Mouse (Mus musculus): Measurements from ENCODE around the gene Rab8b. TPM values are rescaled to one million over a fixed set of nuclear protein-coding genes. Genes with fewer than 3 reads are reported as not detected.
"Not testable (repeated sequence)": the region's sequence is repeated elsewhere in the genome, so short reads cannot be mapped to it uniquely, and the experiment has no call there.

Gene Rab8b
- polyA plus RNA-seq, 1 experiment from 2014 or later = 28.8 TPM

DNA sequence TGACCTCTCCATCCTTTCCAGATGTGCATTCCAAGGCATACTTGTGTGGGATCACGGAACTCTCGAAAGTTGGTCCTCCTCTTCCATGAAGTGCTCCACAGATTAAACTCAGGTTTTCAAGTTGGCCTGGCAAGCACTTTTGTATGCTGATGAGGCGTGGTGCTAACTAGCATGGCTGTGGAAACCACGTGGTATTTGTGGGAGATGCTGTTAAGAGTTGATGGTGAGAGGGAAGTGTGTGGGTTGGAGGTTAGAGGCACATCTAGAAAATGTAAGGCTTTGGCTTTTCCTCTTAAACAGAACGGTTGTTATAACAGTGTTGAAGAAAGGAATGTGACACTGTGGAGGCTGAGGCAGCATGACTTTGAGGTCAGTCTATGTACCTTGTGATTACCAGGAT lies 98.5 kb downstream of the Rab8b start:
- no peaks in the 10 kb centered on the region for H3K9me3 ChIP-seq (ENCODE audit: control insufficient read depth, low read length)
- ATAC-seq (ENCODE audit: low read depth) = no peak
- WGBS = 50% methylated on average over 5 of the region's 5 CpGs

DNA sequence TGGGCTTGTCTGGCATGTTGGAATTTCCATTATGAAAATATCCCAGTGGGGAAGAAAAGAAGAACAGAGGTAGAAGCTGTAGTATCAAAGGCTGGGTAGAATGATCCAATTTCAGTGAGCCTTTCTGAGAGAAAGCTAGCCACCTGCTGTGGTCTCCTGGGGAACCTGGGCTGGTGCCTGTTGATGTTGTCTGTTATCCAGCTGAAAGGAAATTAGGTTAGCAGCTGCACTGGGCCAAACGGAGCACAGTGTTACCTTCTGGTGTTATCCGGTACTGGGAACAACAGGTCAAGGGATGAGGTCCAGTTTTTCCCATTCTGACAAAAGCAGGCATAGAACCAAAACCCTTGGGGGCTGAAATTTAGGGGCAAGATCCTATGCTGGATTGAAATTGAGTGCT lies 106.1 kb downstream of the Rab8b start:
- 45% methylated on average over 2 of the region's 2 CpGs for WGBS
- no peak overlapping the region for H3K9ac ChIP-seq (ENCODE audit: low read length)
- no peak overlapping the region for H3K4me2 ChIP-seq (ENCODE audit: low read depth, low read length)
- H3K27ac ChIP-seq (ENCODE audit: low read length) = no peak overlapping the region
- no peak overlapping the region for H3K4me3 ChIP-seq (ENCODE audit: low read length)
- no peaks in the 10 kb centered on the region for H3K9me3 ChIP-seq (ENCODE audit: control insufficient read depth, low read length)
- ATAC-seq (ENCODE audit: low read depth) = no peak
- H3K27me3 ChIP-seq (ENCODE audit: control insufficient read depth, insufficient read depth, low read depth, low read length) = no peaks in the 10 kb centered on the region; the same call in 1 of the 2 replicates
- no peaks in the 10 kb centered on the region for H3K36me3 ChIP-seq (ENCODE audit: control insufficient read depth, insufficient read depth, low read length)
- no peaks in the 10 kb centered on the region for H3K4me1 ChIP-seq (replicated peaks; ENCODE audit: control insufficient read depth, insufficient read depth, low read length)

More for the DNA sequence above, 98.5 kb downstream of the Rab8b start:
- no peaks in the 10 kb centered on the region for H3K4me1 ChIP-seq (replicated peaks; ENCODE audit: control insufficient read depth, insufficient read depth, low read length)
- no peak overlapping the region for H3K4me3 ChIP-seq (ENCODE audit: low read length)
- no peaks in the 10 kb centered on the region for H3K36me3 ChIP-seq (ENCODE audit: control insufficient read depth, insufficient read depth, low read length)
- no peak overlapping the region for H3K27ac ChIP-seq (ENCODE audit: low read length)
- H3K27me3 ChIP-seq (ENCODE audit: control insufficient read depth, insufficient read depth, low read depth, low read length) = no peaks in the 10 kb centered on the region
- H3K4me2 ChIP-seq (ENCODE audit: low read depth, low read length) = no peak overlapping the region
- no peak overlapping the region for H3K9ac ChIP-seq (ENCODE audit: low read length)

DNA sequence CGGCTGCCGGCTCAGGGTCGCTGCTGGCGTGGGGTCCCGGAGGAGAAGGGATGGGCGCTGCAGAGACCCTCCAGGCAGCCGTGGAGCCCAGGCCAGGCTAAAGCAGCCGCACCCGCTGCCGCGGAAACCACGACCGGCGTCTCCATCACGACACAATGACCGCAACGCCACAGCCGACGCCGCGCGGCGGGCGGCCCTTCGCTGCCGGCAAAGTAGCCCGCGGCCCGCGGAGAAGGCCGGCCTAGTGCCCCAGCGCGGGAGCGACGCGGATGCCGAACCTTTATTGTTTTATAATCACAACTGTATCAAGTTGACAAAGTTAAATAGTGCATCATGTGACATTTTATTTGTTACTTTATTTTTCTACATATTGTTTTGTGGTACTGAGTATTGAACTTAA lies 113.5 kb downstream of the Rab8b start:
- not testable (repeated sequence) for H3K27me3 ChIP-seq (ENCODE audit: control insufficient read depth, insufficient read depth, low read depth, low read length); H3K9ac ChIP-seq (ENCODE audit: low read length); H3K27ac ChIP-seq (ENCODE audit: low read length); H3K9me3 ChIP-seq (ENCODE audit: control insufficient read depth, low read length); ATAC-seq (ENCODE audit: low read depth); H3K36me3 ChIP-seq (ENCODE audit: control insufficient read depth, insufficient read depth, low read length); H3K4me1 ChIP-seq (replicated peaks; ENCODE audit: control insufficient read depth, insufficient read depth, low read length)
- WGBS = 4% methylated on average over 30 of the region's 37 CpGs
- peak overlapping the region; percentile 50 for H3K4me2 ChIP-seq (ENCODE audit: low read depth, low read length)
- peak overlapping the region; percentile 38 for H3K4me3 ChIP-seq (ENCODE audit: low read length)

DNA sequence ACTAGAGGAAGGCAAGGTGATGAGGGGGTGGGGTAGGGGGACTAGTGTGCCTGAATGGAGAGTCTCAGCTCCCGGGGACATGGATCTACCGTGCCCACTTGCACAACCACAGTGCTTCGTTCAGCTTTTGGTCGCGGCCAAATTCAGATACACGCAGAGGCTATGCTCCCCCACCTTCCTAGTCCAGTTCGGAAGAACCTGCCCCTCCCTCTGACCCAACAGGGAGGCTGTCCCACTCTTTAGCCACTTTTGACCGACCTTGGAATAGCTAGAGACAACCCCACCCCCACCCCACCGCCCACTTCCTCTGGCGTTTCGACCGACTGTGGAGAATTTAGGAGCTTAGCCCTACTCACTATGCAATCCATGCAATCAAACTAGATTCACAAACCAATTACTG lies 117.5 kb downstream of the Rab8b start:
- ATAC-seq (ENCODE audit: low read depth) = no peak
- Histone ChIP-seq H3K27ac (ENCODE audit: low read length) (no peak overlapping the region), H3K9me3 (ENCODE audit: control insufficient read depth, low read length) (no peaks in the 10 kb centered on the region), H3K4me1 (replicated peaks; ENCODE audit: control insufficient read depth, insufficient read depth, low read length) (no peaks in the 10 kb centered on the region), H3K9ac (ENCODE audit: low read length) (no peak overlapping the region), H3K36me3 (ENCODE audit: control insufficient read depth, insufficient read depth, low read length) (no peaks in the 10 kb centered on the region), H3K27me3 (ENCODE audit: control insufficient read depth, insufficient read depth, low read depth, low read length) (peaks cover 4% of the 10 kb centered on the region), H3K4me3 (ENCODE audit: low read length) (no peak overlapping the region), H3K4me2 (ENCODE audit: low read depth, low read length) (no peak overlapping the region)
- 34% methylated on average over 12 of the region's 12 CpGs for WGBS

DNA sequence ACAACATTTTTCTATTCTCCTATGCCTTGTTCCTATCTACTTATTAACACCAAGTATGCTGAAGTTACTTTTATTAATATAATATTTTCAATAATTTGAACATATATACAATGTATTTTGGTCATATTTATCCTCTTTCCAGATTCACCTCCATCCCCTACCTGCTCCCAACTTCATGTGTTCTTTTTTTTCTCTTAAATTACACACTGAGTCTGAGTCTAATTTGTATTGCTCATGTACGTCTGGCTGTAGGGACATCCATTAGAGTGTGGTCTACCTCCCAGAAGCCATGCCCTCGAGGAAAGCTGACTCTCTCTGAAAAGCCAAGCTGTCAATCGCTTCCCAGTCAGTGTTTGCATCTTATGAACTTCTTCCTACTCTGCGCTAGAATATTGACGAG lies 122.7 kb downstream of the Rab8b start, which contains the start of gene Gm10647:
Gm10647 (plus strand) TSS at position 301 of the 400 bp plus-strand sequence.
- no peaks in the 10 kb centered on the region for H3K27me3 ChIP-seq (ENCODE audit: control insufficient read depth, insufficient read depth, low read depth, low read length)
- ATAC-seq (ENCODE audit: low read depth) = no peak
- WGBS = 66% methylated on average over 5 of the region's 5 CpGs

DNA sequence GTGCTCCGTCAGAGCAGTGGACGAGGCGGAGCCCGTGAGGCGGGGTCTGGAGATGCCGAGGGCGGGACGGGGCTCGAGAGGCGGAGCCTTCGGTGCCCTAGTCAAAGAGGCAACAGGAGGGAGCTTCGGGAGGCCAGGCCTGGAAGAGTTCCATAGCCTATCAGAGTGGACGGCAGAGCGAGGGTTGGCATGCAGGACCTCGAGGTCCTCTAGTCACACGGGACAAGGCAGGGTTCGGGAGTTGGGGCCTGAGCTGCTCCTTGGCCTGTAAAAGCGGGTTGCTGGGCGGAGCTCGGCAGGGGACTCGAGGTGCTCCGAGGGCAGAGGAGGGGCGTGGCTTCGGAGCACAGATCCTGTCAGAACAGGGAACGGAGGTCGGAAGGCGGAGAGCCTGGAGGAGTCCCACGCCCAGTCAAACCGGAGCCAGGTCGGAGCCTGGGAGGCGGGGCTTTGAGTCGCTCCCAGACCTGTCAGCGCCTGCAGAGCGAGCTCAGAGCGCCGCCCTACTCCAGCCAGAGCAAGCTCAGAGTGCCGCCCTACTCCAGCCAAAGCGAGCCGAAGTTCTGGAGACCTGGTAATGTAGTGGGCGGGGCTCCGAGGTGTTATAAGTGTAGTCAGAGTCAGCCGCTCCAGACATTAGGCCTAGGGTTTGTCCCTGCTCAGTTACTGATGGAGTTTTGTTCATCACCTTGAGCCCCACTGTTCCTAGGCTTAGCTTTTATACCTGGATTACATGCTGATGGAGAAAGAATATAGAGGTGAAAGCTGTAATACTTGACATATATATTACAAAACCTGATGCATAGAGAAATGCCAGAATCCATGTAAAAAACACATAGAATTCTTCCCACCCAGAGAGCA lies 123.8 kb downstream of the Rab8b start, which contains the start of gene Aph1b:
Aph1b (minus strand) TSS at position 27 of the 861 bp plus-strand sequence.
- Histone ChIP-seq H3K9me3 (ENCODE audit: control insufficient read depth, low read length) (no peaks in the 10 kb centered on the region), H3K4me1 (replicated peaks; ENCODE audit: control insufficient read depth, insufficient read depth, low read length) (peaks cover 4% of the 10 kb centered on the region), H3K36me3 (ENCODE audit: control insufficient read depth, insufficient read depth, low read length) (no peaks in the 10 kb centered on the region), H3K27me3 (ENCODE audit: control insufficient read depth, insufficient read depth, low read depth, low read length) (no peaks in the 10 kb centered on the region), H3K4me3 (ENCODE audit: low read length) (peak within 1 kb of the TSS; percentile 68), H3K27ac (ENCODE audit: low read length) (peak within 1 kb of the TSS; percentile 97), H3K4me2 (ENCODE audit: low read depth, low read length) (peak within 1 kb of the TSS; percentile 64), H3K9ac (ENCODE audit: low read length) (peak within 1 kb of the TSS; percentile 75)
- WGBS = under 1% methylated on average over 40 of the region's 42 CpGs
- ATAC-seq (ENCODE audit: low read depth) = peak; percentile 97

More for the DNA sequence above, 122.7 kb downstream of the Rab8b start, which contains the start of gene Gm10647:
- peak within 1 kb of the TSS; percentile 75 for H3K9ac ChIP-seq (ENCODE audit: low read length)
- H3K9me3 ChIP-seq (ENCODE audit: control insufficient read depth, low read length) = no peaks in the 10 kb centered on the region
- peak within 1 kb of the TSS; percentile 64 for H3K4me2 ChIP-seq (ENCODE audit: low read depth, low read length)
- peaks cover 4% of the 10 kb centered on the region for H3K4me1 ChIP-seq (replicated peaks; ENCODE audit: control insufficient read depth, insufficient read depth, low read length)
- H3K27ac ChIP-seq (ENCODE audit: low read length) = peak within 1 kb of the TSS; percentile 97; the same call in 1 of the 2 replicates
- peak within 1 kb of the TSS; percentile 68 for H3K4me3 ChIP-seq (ENCODE audit: low read length)
- H3K36me3 ChIP-seq (ENCODE audit: control insufficient read depth, insufficient read depth, low read length) = no peaks in the 10 kb centered on the region

DNA sequence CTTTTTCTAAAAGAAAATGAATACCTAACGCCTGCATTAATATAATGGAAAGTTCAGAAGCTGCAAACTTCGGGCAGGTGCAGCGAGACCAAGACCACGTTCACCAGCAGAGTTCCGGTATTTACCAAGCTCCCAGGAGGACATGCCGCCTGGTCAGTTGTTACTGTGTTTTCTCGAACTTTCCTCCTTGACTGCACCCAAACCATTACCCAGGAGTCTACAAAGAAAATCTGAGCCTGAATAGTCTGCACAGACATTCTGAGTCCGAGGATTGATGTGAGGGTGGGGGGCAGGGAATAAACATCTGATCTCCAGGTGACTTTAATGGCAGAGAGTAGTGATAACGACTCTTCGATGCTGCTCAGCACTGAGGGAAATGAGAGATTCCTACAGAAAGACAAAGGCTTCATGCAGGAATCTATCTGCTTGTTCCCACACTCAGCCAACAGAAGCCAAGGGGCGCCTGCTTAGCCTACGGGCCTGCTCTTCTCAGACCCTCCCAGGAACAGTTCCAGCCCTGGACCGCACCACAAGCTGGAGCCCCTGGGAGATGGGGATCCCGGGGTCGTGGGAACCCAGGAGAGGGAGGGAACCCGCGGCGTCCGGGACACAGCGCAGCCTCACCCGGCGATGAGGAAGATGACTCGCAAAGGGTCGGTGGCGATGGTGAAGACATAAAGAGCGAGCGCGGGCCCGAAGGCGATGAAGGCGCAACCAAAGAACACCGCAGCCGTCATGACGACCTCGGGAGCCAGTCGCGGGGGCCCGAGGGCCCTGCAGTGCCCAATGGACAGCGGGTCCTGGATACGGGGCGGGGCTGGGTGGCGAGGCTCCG lies 124.6 kb downstream of the Rab8b start:
- H3K36me3 ChIP-seq (ENCODE audit: control insufficient read depth, insufficient read depth, low read length) = no peaks in the 10 kb centered on the region
- H3K4me3 ChIP-seq (ENCODE audit: low read length) = peak overlapping the region; percentile 68
- H3K9ac ChIP-seq (ENCODE audit: low read length) = peak overlapping the region; percentile 75
- H3K4me2 ChIP-seq (ENCODE audit: low read depth, low read length) = peak overlapping the region; percentile 64
- ATAC-seq (ENCODE audit: low read depth) = peak; percentile 21; the same call in 1 of the 2 replicates
- WGBS = 1% methylated on average over 43 of the region's 43 CpGs
- H3K27ac ChIP-seq (ENCODE audit: low read length) = peak overlapping the region; percentile 97
- no peaks in the 10 kb centered on the region for H3K27me3 ChIP-seq (ENCODE audit: control insufficient read depth, insufficient read depth, low read depth, low read length)
- H3K4me1 ChIP-seq (replicated peaks; ENCODE audit: control insufficient read depth, insufficient read depth, low read length) = peaks cover 4% of the 10 kb centered on the region
- no peaks in the 10 kb centered on the region for H3K9me3 ChIP-seq (ENCODE audit: control insufficient read depth, low read length)

All from lung, embryonic 16.5 days (tissue).